Mouse (Mus musculus): ENCODE measurements at regions not wholly inside any gene's neighbourhood (a gene's known extent, or its start where the extent isn't known, plus 50 kb on each side); places are given as distances from the start of the nearest gene placed in this dataset.

DNA sequence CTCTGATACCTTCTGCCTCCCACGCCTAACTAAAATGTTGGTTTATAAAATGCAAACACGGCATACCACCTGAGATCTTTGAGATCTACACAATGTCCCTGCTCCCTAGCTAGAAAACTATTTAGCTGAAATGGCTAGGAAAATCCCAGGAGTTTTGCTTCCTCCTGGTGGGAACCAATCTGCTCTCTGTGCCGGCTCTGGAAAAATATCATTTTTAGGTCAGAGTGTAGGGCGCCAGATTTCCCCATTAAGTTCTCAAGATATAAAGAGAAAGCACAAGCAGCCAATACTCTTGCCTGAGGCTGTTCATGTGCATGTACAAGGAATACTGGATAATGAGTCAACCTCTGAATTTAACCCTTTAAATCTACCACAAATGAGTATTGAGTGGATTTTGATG, 301.0 kb downstream of the 9330182O14Rik start:
- no peak for DNase-seq

DNA sequence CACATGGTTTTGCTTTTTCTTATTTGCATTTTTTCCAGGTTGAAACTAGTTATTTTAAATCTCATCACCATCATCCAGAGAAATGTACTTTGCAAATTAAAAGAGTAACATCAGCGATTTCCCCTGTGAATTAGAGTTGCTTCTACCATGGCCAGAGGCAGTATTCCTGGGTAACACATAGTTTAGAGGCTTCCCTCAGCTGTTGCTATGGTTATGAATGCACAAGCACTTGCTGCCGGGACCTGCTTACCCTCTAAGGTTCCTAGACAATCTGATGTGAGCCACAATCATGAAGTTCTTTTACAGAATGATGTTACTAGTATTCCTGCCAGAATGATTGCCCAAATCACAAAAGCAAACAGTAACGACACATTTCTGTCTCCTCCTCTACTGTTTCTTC, 302.5 kb downstream of the 9330182O14Rik start:
- no peak for DNase-seq

DNA sequence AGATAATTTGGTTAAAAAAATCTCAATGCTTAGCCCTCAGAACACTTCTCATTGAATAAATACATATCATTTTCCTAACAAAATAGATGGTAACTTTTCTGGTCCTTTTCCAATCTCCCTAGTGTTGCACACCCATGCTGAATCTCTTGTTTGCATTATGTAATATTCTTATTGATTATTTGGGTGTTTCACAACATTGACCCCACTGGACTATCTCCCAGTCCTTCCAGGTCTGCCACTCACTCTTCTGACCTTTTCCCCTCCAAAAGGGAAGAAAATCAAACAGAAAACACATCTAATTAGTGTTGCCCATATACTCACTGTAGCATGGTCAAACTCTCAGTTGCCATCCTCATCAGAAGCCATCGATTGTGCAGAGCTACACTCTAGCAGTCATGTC, 305.7 kb downstream of the 9330182O14Rik start:
- no peak for DNase-seq

DNA sequence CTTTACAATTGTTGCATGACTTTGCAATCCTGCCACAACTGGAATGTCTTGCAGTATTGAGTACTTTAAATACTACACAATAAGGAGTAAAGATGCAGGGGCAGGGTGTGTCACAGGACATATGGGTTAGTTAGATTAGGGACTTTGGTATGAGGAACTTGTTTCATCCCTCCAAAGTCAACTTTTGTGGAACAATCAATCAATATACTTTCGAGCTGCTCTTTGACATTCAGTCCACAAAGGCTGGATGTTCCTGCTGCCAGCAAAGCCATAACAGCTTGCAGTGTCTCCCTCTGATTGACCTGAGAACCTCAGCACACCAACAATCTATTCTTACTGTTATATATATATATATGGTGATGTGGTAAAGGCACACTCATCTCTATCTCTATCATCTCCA, 314.5 kb downstream of the 9330182O14Rik start:
- DNase-seq: no peak

DNA sequence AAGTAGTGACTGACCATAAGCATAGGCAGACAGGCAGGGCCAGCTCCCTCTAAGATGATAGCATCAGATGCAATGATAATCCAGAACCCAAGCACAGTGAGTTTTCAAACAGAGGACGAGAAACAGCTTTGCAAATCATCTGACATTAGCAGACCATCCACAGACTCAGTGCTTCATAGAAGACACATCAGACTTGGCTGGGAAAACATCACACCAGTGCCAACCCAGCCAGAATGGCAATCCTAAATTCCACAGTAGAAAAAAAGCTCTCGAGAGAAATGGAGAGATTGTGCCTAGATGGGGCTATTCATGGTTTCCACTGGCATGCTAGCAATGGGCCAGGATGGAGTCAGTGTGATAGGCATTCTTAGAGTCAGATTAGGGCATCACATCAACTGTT, 319.1 kb downstream of the 9330182O14Rik start:
- DNase-seq: no peak

DNA sequence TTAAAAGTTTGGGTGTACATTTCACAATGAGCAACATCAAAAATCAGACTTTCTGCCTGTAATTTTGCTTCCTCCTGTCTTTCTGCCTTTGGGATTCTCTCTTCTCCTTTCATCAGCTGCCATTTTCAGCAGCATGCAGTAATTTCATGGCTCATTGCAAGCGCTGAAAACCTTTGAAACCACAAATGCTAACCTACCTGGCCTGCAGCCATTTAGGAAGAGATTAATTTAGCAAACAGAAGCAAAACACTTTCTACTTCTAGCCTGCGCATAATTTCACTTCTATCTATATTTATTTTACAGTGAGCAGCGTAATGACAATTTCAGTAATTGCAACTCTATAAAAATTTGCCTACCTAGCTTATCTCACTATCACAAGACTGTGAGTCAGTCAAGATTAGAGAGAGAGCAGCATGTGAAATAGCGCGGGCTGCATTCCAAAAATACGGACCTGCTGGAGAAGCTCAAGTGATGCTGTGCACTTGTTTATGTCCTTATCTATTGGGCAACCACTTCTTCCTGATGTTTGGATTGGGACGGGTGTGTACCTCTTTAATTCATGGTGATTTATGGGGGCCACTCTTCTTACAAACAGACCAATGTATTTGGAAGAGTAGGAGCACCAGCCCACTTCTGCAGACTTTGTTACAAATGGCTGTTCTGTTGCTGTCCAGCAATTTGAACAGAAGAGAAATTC, 341.6 kb downstream of the 9330182O14Rik start:
- peak; percentile 6 for DNase-seq

DNA sequence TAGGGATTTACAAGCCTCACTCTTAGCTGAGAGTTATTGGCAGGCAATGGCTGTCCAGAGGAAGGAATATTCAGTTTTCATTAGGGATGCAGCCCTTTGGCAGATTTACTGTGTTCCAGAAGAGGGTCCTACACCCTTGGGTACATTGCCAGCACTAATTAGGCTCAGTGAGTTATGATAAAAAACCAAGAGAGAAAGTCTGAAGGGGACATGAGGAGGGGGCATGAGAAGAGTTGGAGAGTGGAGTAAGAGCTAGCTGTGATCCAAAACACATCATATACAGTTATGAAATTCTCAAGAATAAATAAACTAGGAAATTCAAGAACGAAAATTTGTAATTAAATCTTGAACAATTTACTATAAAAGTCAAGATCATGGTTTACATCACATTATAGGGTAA, 346.2 kb downstream of the 9330182O14Rik start:
- DNase-seq: no peak

DNA sequence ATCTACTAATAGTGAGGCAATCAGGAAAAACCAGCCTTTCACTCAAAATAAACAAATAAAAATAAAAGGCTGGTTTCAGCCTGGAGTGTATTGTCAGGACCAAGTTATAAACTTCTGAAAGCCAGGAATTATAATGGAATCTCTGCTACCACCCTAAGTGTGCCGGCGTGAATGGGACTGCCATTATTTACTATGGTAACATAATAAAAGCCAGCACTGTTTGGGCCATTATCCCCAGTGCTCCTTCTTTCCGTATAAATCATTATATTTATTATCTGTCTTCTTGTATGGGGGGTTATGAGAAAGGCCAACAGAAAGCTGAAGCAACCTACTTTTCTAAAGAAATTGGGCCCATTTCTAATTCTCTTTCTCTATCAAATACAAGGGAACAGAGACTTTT, 347.1 kb downstream of the 9330182O14Rik start:
- DNase-seq: no peak

DNA sequence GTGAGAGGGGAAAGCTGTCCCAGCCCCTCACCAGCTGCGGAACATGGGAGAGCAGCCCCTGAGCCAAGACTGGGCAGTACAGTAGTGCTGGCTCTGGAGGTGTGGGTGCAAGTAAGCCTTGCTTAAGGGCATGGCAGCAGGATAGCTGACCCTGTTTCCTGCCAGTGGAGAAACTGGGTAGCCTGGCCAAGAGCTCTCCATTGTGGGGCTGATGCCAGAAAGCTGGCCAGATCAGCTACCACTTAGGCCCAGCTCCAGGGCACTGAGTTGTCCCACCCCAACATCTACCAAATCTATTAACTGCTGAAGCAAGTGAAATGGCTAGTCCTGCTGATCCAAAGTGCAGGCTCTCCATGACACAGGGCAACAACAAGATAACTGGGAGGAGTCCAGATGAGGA, 351.8 kb downstream of the 9330182O14Rik start:
- no peak for DNase-seq

DNA sequence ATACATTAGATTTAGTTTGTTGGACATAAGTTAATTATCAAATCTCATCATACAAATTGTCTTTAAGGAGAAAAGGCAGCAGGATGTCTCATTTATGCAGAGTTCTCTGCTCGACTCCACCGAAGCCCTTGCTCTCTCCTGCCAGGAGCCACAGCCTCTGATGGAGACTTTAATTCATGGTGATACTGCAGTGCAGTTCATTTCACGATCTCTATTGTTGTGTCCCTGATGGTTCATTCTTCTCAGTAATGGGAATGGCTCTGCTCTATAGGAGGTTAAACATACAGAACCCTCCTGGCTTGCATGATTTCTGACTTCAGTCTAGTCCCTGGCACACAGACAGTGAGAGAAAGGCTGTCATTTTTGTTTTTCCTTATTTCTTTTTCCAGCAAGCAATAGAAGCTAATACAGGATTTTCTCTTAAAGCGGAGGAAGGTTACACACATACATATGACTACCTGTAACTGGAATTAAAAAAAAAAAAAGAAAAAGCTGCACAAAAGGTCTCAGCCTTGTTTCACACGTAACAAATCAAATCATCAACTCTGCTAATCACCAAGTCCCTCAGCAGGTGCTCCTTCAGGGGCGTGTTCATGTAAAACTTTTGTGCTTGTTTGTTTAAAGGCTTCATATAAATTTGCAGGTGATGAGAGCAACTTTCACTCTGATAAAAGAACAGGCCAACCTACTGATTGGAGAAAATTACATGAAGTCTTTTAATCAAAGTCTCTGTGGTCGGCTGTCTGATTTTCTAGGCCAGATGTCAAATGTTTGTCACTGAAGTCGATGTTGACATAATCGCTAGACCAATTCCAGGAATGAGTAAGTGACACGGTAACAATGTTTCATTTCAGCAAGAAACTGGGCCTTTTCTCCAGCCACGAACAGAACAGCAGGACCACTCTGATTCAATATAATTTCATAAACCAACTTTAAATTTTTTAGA, 367.3 kb downstream of the 9330182O14Rik start:
- peak; percentile 6 for DNase-seq

DNA sequence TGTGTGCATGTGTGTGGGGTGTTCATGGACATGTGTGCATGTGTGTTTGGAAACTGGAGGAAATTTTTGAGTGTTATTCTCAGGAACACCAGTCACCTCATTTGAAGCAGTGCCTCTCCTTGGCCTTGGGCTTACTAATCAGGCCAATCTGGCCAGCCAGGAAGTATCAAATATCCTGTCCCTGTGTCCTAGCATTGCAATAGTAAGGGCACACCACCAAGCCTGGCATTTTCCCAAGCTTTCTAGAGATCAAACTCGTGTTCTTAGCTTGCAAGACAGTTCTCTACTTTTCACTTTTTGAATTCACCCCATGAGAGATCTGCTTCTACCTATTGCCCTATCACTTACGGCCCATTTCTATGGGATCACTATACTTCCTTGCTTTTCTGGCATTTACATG, 376.7 kb downstream of the 9330182O14Rik start:
- DNase-seq: no peak

DNA sequence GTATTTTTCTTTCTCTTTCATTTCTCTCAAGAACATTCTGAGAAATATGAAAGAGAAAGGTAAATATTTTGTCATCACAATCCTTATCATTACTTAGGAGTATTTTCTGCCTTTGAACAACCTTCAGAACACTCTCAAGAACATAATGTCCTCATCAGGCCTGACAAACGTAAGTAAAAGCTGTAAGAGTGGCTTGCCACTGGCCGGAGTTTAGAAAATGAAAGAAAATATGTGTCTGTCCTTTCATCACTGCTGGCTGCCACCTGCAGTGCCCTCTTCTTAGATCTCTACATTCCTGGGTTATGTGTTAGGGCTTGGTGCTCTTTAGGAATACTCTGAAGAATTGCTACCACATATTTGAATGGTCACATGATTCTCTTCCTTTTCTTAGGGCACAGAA, 390.2 kb downstream of the 9330182O14Rik start:
- DNase-seq: no peak

DNA sequence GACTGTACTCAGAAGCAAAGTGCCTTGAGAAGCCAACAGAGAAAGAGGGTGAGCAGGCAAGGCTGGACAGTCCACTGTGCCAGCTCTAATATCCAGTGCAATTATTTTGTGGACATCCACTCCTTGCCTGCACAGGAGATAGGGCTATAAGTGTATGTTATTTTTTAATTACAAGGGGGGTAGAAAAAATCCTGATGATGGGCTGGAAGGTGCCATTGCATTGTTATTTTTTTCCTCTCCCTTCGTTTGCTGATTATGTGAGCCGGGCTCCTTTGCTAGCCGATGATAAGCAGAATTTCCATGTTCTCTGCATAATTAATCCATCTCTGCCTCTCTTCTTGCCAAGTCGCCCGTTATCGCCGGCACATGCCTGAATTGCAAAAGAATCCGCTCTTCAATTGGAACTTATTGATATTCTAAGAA, 399.3 kb downstream of the 9330182O14Rik start:
- DNase-seq: no peak

DNA sequence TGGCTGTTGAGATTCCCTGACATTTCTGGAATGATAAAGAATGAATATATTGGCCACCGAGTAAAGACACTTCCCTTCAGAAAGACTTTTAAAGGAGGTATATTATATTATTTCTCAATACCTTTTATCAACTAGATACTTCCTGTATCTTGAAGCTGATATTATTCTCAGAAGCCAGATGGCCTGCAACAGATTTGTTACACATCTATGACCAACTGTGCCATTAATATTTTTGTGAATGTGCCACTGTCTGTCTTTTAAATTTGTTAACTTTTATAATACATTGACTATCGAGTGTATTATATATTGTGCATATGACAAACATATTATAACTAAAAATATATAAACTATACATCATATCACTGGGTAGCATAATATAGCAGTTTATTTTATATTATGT, 427.5 kb downstream of the 9330182O14Rik start:
- no peak for DNase-seq

DNA sequence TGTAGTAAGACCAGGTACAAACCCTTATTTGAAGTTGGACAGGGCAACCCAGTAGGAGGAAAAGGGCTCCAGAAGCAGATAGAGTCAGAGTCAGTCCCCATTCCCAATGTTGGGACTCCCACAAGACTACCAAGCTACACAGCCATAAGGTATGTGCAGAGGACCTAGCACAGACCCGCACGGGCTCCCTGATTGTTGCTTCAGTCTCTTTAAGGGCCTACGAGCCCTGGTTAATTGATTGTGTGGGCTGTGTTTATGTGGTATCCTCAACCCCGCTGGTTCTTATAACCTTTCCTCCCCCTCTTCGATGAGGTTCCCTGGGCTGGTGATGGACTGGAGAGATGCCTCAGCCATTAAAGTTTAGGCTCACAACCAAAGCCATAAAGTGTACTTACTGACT, 431.6 kb downstream of the 9330182O14Rik start:
- DNase-seq: no peak

DNA sequence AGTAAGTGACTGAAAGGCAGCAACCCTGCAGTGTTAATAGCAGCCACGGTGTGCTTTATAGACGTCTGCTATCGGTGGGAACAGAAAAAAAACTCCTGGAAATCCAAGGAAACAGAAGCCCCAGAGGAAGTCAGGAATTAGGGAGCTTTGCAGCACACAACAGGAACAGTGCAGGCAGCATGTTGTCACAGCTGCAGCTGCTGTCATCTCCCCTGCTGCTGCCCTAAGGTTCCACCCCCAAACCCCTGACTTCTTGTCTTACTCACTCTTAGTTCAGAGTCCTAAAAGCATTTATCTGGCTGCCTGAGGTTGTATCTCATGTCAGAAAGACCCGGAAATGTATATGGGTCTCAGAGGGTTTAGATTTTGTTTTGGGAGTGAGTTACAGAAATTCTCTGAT, 432.3 kb downstream of the 9330182O14Rik start:
- DNase-seq: no peak

DNA sequence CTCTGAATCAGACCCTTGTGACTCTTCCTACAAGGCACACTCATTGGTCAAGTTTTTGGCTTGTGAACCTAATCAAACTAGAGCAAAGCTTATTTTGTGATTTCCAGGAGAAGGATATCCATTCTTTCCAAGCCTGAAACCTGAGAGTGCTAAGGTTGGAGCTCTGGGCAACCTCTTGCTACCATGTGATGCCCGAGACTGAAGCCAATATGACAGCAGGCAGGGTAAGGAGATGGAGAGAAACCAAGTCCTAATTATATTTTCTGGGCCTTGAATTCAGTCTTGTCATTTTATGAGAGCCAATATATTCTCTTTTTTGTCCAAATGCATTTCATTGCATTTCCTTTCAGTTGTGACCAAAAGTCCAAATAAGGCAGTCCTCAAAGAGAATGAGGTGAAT, 434.5 kb downstream of the 9330182O14Rik start:
- DNase-seq: no peak
